Mouse (Mus musculus) liver, embryonic 14.5 days (tissue): ENCODE data around the gene Selenom.

Experiments used
- CTCF ChIP-seq: IDR thresholded peaks from 2 replicates; pipeline ENCODE4 v1.5.1; 2016; ENCODE audit warnings: antibody characterized with exemption, low read depth, control low read depth
- EP300 ChIP-seq: IDR thresholded peaks from 2 replicates; pipeline ENCODE4 v1.6.1; 2016; ENCODE audit warnings: antibody characterized with exemption, low read depth

- TF ChIP-seq CTCF (no peak), EP300 (no peak)
Measured at GRCm38 (mm10) chr11:3537711-3538110, 23.2 kb downstream of the Selenom start.
